Mouse (Mus musculus): ENCODE measurements around the gene Igfals. TPM values are rescaled to one million over a fixed set of nuclear protein-coding genes. Genes with fewer than 3 reads are reported as not detected.

The Igfals gene
- polyA plus RNA-seq, 1 experiment from 2014 or later: 1.2 TPM

DNA sequence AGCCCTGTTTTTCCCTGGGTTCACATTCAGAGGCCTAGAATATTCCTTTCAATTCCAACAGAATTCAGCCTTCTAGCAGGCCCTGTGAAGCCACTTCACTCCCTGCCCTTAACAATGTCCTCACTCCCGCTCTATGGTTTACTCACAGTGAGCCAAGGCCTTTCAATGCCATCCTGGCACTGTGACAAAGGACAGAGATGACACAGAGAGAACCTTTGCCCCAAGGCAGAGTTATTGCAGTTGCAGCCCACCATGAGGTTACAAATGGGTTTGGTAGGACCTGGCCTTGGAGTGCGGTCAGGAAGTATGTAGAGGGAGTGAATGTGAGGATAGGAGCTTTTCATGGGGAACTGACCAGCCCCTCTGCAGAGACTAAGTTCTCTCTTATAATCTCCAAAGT is 41.8 kb downstream of the Igfals start:
- H3K4me2 ChIP-seq (ENCODE audit: low read depth, low read length): no peak overlapping the region
- peaks cover 39% of the 10 kb centered on the region for H3K36me3 ChIP-seq (ENCODE audit: control insufficient read depth, insufficient read depth, low read length)
- H3K9me3 ChIP-seq (ENCODE audit: control insufficient read depth, low read length): no peaks in the 10 kb centered on the region
- no peaks in the 10 kb centered on the region for H3K27me3 ChIP-seq (ENCODE audit: control insufficient read depth, insufficient read depth, low read depth, low read length)
- no peak for ATAC-seq (ENCODE audit: low read depth)
- WGBS: 94% methylated on average over 2 of the region's 2 CpGs
- no peak overlapping the region for H3K4me3 ChIP-seq (ENCODE audit: low read length)
- no peak overlapping the region for H3K9ac ChIP-seq (ENCODE audit: low read length)
- no peaks in the 10 kb centered on the region for H3K4me1 ChIP-seq (replicated peaks; ENCODE audit: control insufficient read depth, insufficient read depth, low read length)
- no peak overlapping the region for H3K27ac ChIP-seq (ENCODE audit: low read length)

DNA sequence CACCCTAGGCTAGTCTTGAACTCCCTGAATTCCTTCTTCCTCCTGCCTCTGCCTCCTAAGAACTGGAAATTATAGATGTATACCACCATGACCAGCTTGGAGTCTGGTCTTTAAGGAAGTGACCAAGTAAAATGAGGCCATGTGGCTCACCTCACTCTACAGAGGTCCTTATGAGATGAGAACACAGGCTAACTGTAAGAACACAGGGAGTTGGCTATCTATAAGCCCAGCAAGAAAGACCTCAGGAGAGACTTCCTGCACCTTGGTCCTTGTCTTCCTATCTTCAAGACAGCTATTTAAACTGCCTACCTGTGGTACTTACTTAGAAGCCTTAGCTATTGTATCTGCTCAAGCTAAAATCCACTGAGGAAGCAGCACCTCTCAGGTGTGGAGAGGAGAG is 48.2 kb downstream of the Igfals start:
- ATAC-seq (ENCODE audit: low read depth): no peak
- Histone ChIP-seq H3K4me1 (replicated peaks; ENCODE audit: control insufficient read depth, insufficient read depth, low read length) (no peaks in the 10 kb centered on the region), H3K27ac (ENCODE audit: low read length) (no peak overlapping the region), H3K4me2 (ENCODE audit: low read depth, low read length) (no peak overlapping the region), H3K36me3 (ENCODE audit: control insufficient read depth, insufficient read depth, low read length) (peaks cover 58% of the 10 kb centered on the region), H3K27me3 (ENCODE audit: control insufficient read depth, insufficient read depth, low read depth, low read length) (no peaks in the 10 kb centered on the region), H3K4me3 (ENCODE audit: low read length) (no peak overlapping the region), H3K9ac (ENCODE audit: low read length) (no peak overlapping the region), H3K9me3 (ENCODE audit: control insufficient read depth, low read length) (no peaks in the 10 kb centered on the region)

DNA sequence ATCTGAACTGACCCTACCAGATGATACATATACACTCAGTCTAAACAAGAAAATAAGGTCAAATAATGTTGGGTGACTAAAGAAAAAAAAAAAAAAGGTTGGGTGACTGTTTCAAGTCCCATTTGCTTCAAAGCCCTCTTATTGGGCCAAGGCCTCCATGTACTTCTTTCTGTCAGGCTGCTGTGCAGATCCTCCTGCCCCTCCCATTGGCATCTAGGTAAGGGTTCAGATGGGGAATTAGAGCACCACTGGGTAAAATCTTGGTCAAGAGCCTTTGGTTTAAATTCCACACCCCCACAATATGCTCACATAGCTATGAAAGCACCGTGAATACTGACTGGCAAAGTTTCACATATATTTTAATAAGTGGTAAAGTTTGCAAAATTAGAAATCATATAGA is 57.4 kb downstream of the Igfals start:
- no peak overlapping the region for H3K9ac ChIP-seq (ENCODE audit: low read length)
- H3K27ac ChIP-seq (ENCODE audit: low read length): no peak overlapping the region
- no peak for ATAC-seq (ENCODE audit: low read depth)
- peaks cover 48% of the 10 kb centered on the region for H3K36me3 ChIP-seq (ENCODE audit: control insufficient read depth, insufficient read depth, low read length)
- H3K9me3 ChIP-seq (ENCODE audit: control insufficient read depth, low read length): no peaks in the 10 kb centered on the region
- no peak overlapping the region for H3K4me2 ChIP-seq (ENCODE audit: low read depth, low read length)
- H3K27me3 ChIP-seq (ENCODE audit: control insufficient read depth, insufficient read depth, low read depth, low read length): no peaks in the 10 kb centered on the region
- no peak overlapping the region for H3K4me3 ChIP-seq (ENCODE audit: low read length)
- H3K4me1 ChIP-seq (replicated peaks; ENCODE audit: control insufficient read depth, insufficient read depth, low read length): no peaks in the 10 kb centered on the region
- 90% methylated on average over 1 of the region's 1 CpGs for WGBS

DNA sequence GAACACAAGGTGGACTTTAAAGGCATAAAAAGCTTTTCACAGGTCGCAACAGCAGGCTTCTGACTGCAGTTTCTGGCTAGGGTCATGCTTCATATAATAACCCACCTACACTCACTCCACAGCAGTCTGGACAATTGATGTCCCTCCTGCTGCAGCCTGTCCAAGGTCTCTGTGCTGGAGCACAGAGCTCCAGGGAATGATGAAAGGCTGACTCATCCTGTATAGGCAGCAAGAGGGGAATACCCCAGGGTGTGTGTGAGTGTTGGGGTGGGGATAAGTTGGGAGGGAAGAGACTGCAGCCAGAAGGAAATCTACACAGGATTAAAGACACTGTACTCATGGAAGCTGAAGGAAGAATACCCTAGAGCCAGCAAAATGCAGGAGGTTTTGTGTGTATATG is 63.7 kb downstream of the Igfals start:
- Histone ChIP-seq H3K9me3 (ENCODE audit: control insufficient read depth, low read length) (no peaks in the 10 kb centered on the region), H3K4me3 (ENCODE audit: low read length) (no peak overlapping the region), H3K36me3 (ENCODE audit: control insufficient read depth, insufficient read depth, low read length) (peaks cover 9% of the 10 kb centered on the region), H3K9ac (ENCODE audit: low read length) (no peak overlapping the region), H3K4me1 (replicated peaks; ENCODE audit: control insufficient read depth, insufficient read depth, low read length) (peaks cover 2% of the 10 kb centered on the region), H3K27me3 (ENCODE audit: control insufficient read depth, insufficient read depth, low read depth, low read length) (no peaks in the 10 kb centered on the region), H3K27ac (ENCODE audit: low read length) (no peak overlapping the region), H3K4me2 (ENCODE audit: low read depth, low read length) (no peak overlapping the region)
- WGBS: 80% methylated on average over 1 of the region's 1 CpGs
- no peak for ATAC-seq (ENCODE audit: low read depth)

Other genes with a start within 250 kb of the Igfals start
- gene Tsc2, start 233.4 kb upstream of the Igfals start, polyA plus RNA-seq (2015; fragmentation: Nextera tagmentation; extraction: Ambion mirVana): 54.0 and 58.2 TPM in 2 replicates
- gene Nthl1, start 233.3 kb upstream of the Igfals start, polyA plus RNA-seq (2015; fragmentation: Nextera tagmentation; extraction: Ambion mirVana): 17.6 and 17.9 TPM in 2 replicates
- 95.5 and 98.1 TPM in 2 replicates for gene Slc9a3r2, start 215.7 kb upstream of the Igfals start, polyA plus RNA-seq (2015; fragmentation: Nextera tagmentation; extraction: Ambion mirVana)
- gene Npw, start 207.5 kb upstream of the Igfals start, polyA plus RNA-seq (2015; fragmentation: Nextera tagmentation; extraction: Ambion mirVana): 1.1 and 2.3 TPM in 2 replicates
- 15.0 and 18.1 TPM in 2 replicates for gene Zfp598, start 196.3 kb upstream of the Igfals start, polyA plus RNA-seq (2015; fragmentation: Nextera tagmentation; extraction: Ambion mirVana)
- 1.5 and 1.9 TPM in 2 replicates for gene Syngr3, start 176.0 kb upstream of the Igfals start, polyA plus RNA-seq (2015; fragmentation: Nextera tagmentation; extraction: Ambion mirVana)
- gene Gfer, start 169.8 kb upstream of the Igfals start, polyA plus RNA-seq (2015; fragmentation: Nextera tagmentation; extraction: Ambion mirVana): 37.2 and 41.9 TPM in 2 replicates
- 4.2 and 4.8 TPM in 2 replicates for gene Noxo1, start 169.8 kb upstream of the Igfals start, polyA plus RNA-seq (2015; fragmentation: Nextera tagmentation; extraction: Ambion mirVana)
- gene Tbl3, start 158.3 kb upstream of the Igfals start, polyA plus RNA-seq (2015; fragmentation: Nextera tagmentation; extraction: Ambion mirVana): 66.9 and 67.9 TPM in 2 replicates
- gene Rnf151, start 147.9 kb upstream of the Igfals start, polyA plus RNA-seq (2015; fragmentation: Nextera tagmentation; extraction: Ambion mirVana): 0.35 TPM in 1 of 2 replicates, not detected in the other
- gene Rps2, start 147.9 kb upstream of the Igfals start, polyA plus RNA-seq (2015; fragmentation: Nextera tagmentation; extraction: Ambion mirVana): 1,342 and 1,356 TPM in 2 replicates
- 204 and 217 TPM in 2 replicates for gene Ndufb10, start 141.5 kb upstream of the Igfals start, polyA plus RNA-seq (2015; fragmentation: Nextera tagmentation; extraction: Ambion mirVana)
- not detected in 2 replicates for gene Rpl3l, start 138.2 kb upstream of the Igfals start, polyA plus RNA-seq (2015; fragmentation: Nextera tagmentation; extraction: Ambion mirVana)
- gene Msrb1, start 129.4 kb upstream of the Igfals start, polyA plus RNA-seq (2015; fragmentation: Nextera tagmentation; extraction: Ambion mirVana): 36.1 and 39.4 TPM in 2 replicates
- 0.87 and 1.2 TPM in 2 replicates for gene Hs3st6, start 113.0 kb upstream of the Igfals start, polyA plus RNA-seq (2015; fragmentation: Nextera tagmentation; extraction: Ambion mirVana)
- not detected in 2 replicates for gene Meiob, start 61.7 kb upstream of the Igfals start, polyA plus RNA-seq (2015; fragmentation: Nextera tagmentation; extraction: Ambion mirVana)
- 32.6 and 39.1 TPM in 2 replicates for gene Hagh, start 25.9 kb upstream of the Igfals start, polyA plus RNA-seq (2015; fragmentation: Nextera tagmentation; extraction: Ambion mirVana)
- gene Fahd1, start 15.6 kb upstream of the Igfals start, polyA plus RNA-seq (2015; fragmentation: Nextera tagmentation; extraction: Ambion mirVana): 16.7 and 17.6 TPM in 2 replicates
- gene Nubp2, start 20.4 kb downstream of the Igfals start, polyA plus RNA-seq (2015; fragmentation: Nextera tagmentation; extraction: Ambion mirVana): 48.5 and 55.0 TPM in 2 replicates
- gene Spsb3, start 20.6 kb downstream of the Igfals start, polyA plus RNA-seq (2015; fragmentation: Nextera tagmentation; extraction: Ambion mirVana): 41.1 and 43.3 TPM in 2 replicates
- gene Eme2, start 29.1 kb downstream of the Igfals start, polyA plus RNA-seq (2015; fragmentation: Nextera tagmentation; extraction: Ambion mirVana): 28.4 and 29.1 TPM in 2 replicates
- 82.8 and 89.0 TPM in 2 replicates for gene Mrps34, start 29.1 kb downstream of the Igfals start, polyA plus RNA-seq (2015; fragmentation: Nextera tagmentation; extraction: Ambion mirVana)
- 74.7 and 74.9 TPM in 2 replicates for gene Nme3, start 30.5 kb downstream of the Igfals start, polyA plus RNA-seq (2015; fragmentation: Nextera tagmentation; extraction: Ambion mirVana)
- gene Mapk8ip3, start 71.0 kb downstream of the Igfals start, polyA plus RNA-seq (2015; fragmentation: Nextera tagmentation; extraction: Ambion mirVana): 25.6 and 28.9 TPM in 2 replicates
- gene Jpt2, start 94.7 kb downstream of the Igfals start, polyA plus RNA-seq (2015; fragmentation: Nextera tagmentation; extraction: Ambion mirVana): 141 and 148 TPM in 2 replicates
- gene Cramp1l, start 149.8 kb downstream of the Igfals start, polyA plus RNA-seq (2015; fragmentation: Nextera tagmentation; extraction: Ambion mirVana): 5.0 and 5.7 TPM in 2 replicates
- gene Ift140, start 150.1 kb downstream of the Igfals start, polyA plus RNA-seq (2015; fragmentation: Nextera tagmentation; extraction: Ambion mirVana): 16.8 and 17.1 TPM in 2 replicates
- 108 and 122 TPM in 2 replicates for gene Tmem204, start 217.6 kb downstream of the Igfals start, polyA plus RNA-seq (2015; fragmentation: Nextera tagmentation; extraction: Ambion mirVana)
- 42.4 and 49.6 TPM in 2 replicates for gene Telo2, start 250.0 kb downstream of the Igfals start, polyA plus RNA-seq (2015; fragmentation: Nextera tagmentation; extraction: Ambion mirVana)